Mouse (Mus musculus) MEL (cell line): ENCODE measurements around the gene Klrb1. TPM values are rescaled to one million over a fixed set of nuclear protein-coding genes. Genes with fewer than 3 reads are reported as not detected.

ENCODE experiments used
- DNase-seq: peaks from one replicate; pipeline ENCODE4 v3.0.0; 2011; ENCODE audit warnings: low read depth, low spot score
- H3K27ac ChIP-seq: 2 replicates; pipeline ENCODE4 v1.5.1; 2012; ENCODE audit warnings: low read depth, mild to moderate bottlenecking, control low read depth, low read length, moderate library complexity; ENCODE audit not compliant: control insufficient read depth
- H3K27me3 ChIP-seq, 2 experiments: fragments of 150-350 bp in 1 of 2; sonication (generic) in 1 of 2; 2 replicates each; pipeline ENCODE4 v1.6.1; 2012; ENCODE audit warnings: low read length in 2 of 2, mild to moderate bottlenecking in 2 of 2, improper control_type of control experiment in 1 of 2, moderate library complexity in 1 of 2; ENCODE audit not compliant: insufficient read depth in 2 of 2, control insufficient read depth in 1 of 2
- H3K36me3 ChIP-seq, 2 experiments: 2 replicates each; pipeline ENCODE4 v1.6.1; 2012 to 2014; ENCODE audit warnings: low read length in 2 of 2, improper control_type of control experiment in 1 of 2, inconsistent platforms in 1 of 2, mild to moderate bottlenecking in 1 of 2; ENCODE audit not compliant: insufficient read depth in 2 of 2, control insufficient read depth in 1 of 2
- H3K4me1 ChIP-seq, 2 experiments: fragments of 150-350 bp in 1 of 2; sonication (generic) in 1 of 2; 2 replicates each; pipeline ENCODE4 v1.6.1; 2012; ENCODE audit warnings: low read length in 2 of 2, improper control_type of control experiment in 1 of 2, mild to moderate bottlenecking in 1 of 2; ENCODE audit not compliant: insufficient read depth in 2 of 2, control insufficient read depth in 1 of 2
- H3K4me3 ChIP-seq, 2 experiments: fragments of 150-350 bp in 1 of 2; sonication (generic) in 1 of 2; 2 replicates each; pipeline ENCODE4 v1.5.1; 2012; ENCODE audit warnings: low read depth in 2 of 2, low read length in 2 of 2, mild to moderate bottlenecking in 2 of 2, moderate library complexity in 2 of 2, control low read depth in 1 of 2, improper control_type of control experiment in 1 of 2; ENCODE audit not compliant: control insufficient read depth in 1 of 2, insufficient read depth in 1 of 2
- H3K79me2 ChIP-seq: 2 replicates; pipeline ENCODE4 v1.6.1; 2012; ENCODE audit warnings: mild to moderate bottlenecking, low read length, moderate library complexity; ENCODE audit not compliant: control insufficient read depth, poor library complexity, insufficient read depth
- H3K9ac ChIP-seq: 2 replicates; pipeline ENCODE4 v1.6.1; 2012; ENCODE audit warnings: low read depth, mild to moderate bottlenecking, control low read depth, low read length, moderate library complexity; ENCODE audit not compliant: control insufficient read depth, poor library complexity, severe bottlenecking
- H3K9me3 ChIP-seq: fragments of 150-350 bp; sonication (generic); replicated peaks from 2 replicates; pipeline ENCODE4 v1.6.1; 2012; ENCODE audit warnings: mild to moderate bottlenecking, low read length, improper control_type of control experiment, moderate library complexity; ENCODE audit not compliant: insufficient read depth
- BHLHE40 ChIP-seq: IDR thresholded peaks from 2 replicates; pipeline ENCODE4 v1.6.1; 2012; ENCODE audit warnings: low read depth, mild to moderate bottlenecking, inconsistent platforms, low read length, improper control_type of control experiment, borderline replicate concordance
- CHD1 ChIP-seq: IDR thresholded peaks from 2 replicates; pipeline ENCODE4 v1.6.1; 2012; ENCODE audit warnings: low read depth, mild to moderate bottlenecking, inconsistent platforms, low read length, improper control_type of control experiment
- CTCF ChIP-seq, 3 experiments: IDR thresholded peaks in 2 of 3; conservative IDR thresholded peaks in 1 of 3; 2 replicates each; pipeline ENCODE4 v1.5.1; 2011 to 2012; ENCODE audit warnings: low read length in 3 of 3, low read depth in 2 of 3, mild to moderate bottlenecking in 2 of 3, improper control_type of control experiment in 1 of 3, inconsistent platforms in 1 of 3, mixed read lengths in 1 of 3, moderate library complexity in 1 of 3; ENCODE audit not compliant: control insufficient read depth in 1 of 3, insufficient read depth in 1 of 3, poor library complexity in 1 of 3, severe bottlenecking in 1 of 3
- ELF1 ChIP-seq: IDR thresholded peaks from 2 replicates; pipeline ENCODE4 v1.6.1; 2014; ENCODE audit warnings: low read depth, mild to moderate bottlenecking, inconsistent platforms, low read length, improper control_type of control experiment, moderate library complexity
- ETS1 ChIP-seq: IDR thresholded peaks from 2 replicates; pipeline ENCODE4 v1.6.1; 2012; ENCODE audit warnings: low read depth, mild to moderate bottlenecking, inconsistent platforms, low read length, improper control_type of control experiment, moderate library complexity
- GATA1 ChIP-seq: IDR thresholded peaks from 2 replicates; pipeline ENCODE4 v1.6.1; 2011; ENCODE audit warnings: low read depth, low read length, improper control_type of control experiment
- HCFC1 ChIP-seq: IDR thresholded peaks from 2 replicates; pipeline ENCODE4 v1.6.1; 2012; ENCODE audit warnings: low read depth, mild to moderate bottlenecking, inconsistent platforms, low read length, improper control_type of control experiment, moderate library complexity
- JUND ChIP-seq: IDR thresholded peaks from 2 replicates; pipeline ENCODE4 v1.6.1; 2011; ENCODE audit warnings: low read depth, mild to moderate bottlenecking, improper control_type of control experiment, low read length
- MAX ChIP-seq: IDR thresholded peaks from 2 replicates; pipeline ENCODE4 v1.6.1; 2011; ENCODE audit warnings: low read length, improper control_type of control experiment
- MAZ ChIP-seq: IDR thresholded peaks from 2 replicates; pipeline ENCODE4 v1.6.1; 2012; ENCODE audit warnings: low read depth, mild to moderate bottlenecking, inconsistent platforms, low read length, improper control_type of control experiment
- MEF2A ChIP-seq: IDR thresholded peaks from 2 replicates; pipeline ENCODE4 v1.6.1; 2014; ENCODE audit warnings: low read depth, mild to moderate bottlenecking, inconsistent platforms, low read length, improper control_type of control experiment; ENCODE audit not compliant: poor library complexity, insufficient replicate concordance, severe bottlenecking; ENCODE audit errors: extremely low read depth
- MYB ChIP-seq: IDR thresholded peaks from 2 replicates; pipeline ENCODE4 v1.6.1; 2011; ENCODE audit warnings: mild to moderate bottlenecking, low read depth, low read length, improper control_type of control experiment
- MYC ChIP-seq: IDR thresholded peaks from 2 replicates; pipeline ENCODE4 v1.6.1; 2011; ENCODE audit warnings: low read depth, mild to moderate bottlenecking, low read length, improper control_type of control experiment, moderate library complexity
- NELFE ChIP-seq: IDR thresholded peaks from 2 replicates; pipeline ENCODE4 v1.6.1; 2011; ENCODE audit warnings: low read depth, low read length, improper control_type of control experiment
- NRF1 ChIP-seq: IDR thresholded peaks from 2 replicates; pipeline ENCODE4 v1.6.1; 2014; ENCODE audit warnings: low read depth, mild to moderate bottlenecking, inconsistent platforms, low read length, improper control_type of control experiment, moderate library complexity; ENCODE audit not compliant: poor library complexity, insufficient read depth, severe bottlenecking
- POLR2A ChIP-seq, 2 experiments: IDR thresholded peaks; 2 replicates each; pipeline ENCODE4 v1.6.1; 2011 to 2012; ENCODE audit warnings: low read length in 2 of 2, mild to moderate bottlenecking in 2 of 2, control low read depth in 1 of 2, improper control_type of control experiment in 1 of 2, low read depth in 1 of 2, moderate library complexity in 1 of 2; ENCODE audit not compliant: control insufficient read depth in 1 of 2, insufficient read depth in 1 of 2, poor library complexity in 1 of 2
- POLR2AphosphoS5 ChIP-seq: IDR thresholded peaks from 2 replicates; pipeline ENCODE4 v1.6.1; 2012; ENCODE audit warnings: low read depth, borderline replicate concordance, mild to moderate bottlenecking, inconsistent platforms, low read length, moderate library complexity, mixed read lengths
- RAD21 ChIP-seq: IDR thresholded peaks from 2 replicates; pipeline ENCODE4 v1.6.1; 2011; ENCODE audit warnings: mild to moderate bottlenecking, low read depth, low read length, improper control_type of control experiment
- RCOR1 ChIP-seq: IDR thresholded peaks from 2 replicates; pipeline ENCODE4 v1.6.1; 2012; ENCODE audit warnings: low read depth, mild to moderate bottlenecking, inconsistent platforms, low read length, improper control_type of control experiment
- SIN3A ChIP-seq: IDR thresholded peaks from 2 replicates; pipeline ENCODE4 v1.6.1; 2012; ENCODE audit warnings: low read length, improper control_type of control experiment, inconsistent platforms
- TAL1 ChIP-seq: IDR thresholded peaks from 2 replicates; pipeline ENCODE4 v1.6.1; 2012; ENCODE audit warnings: mild to moderate bottlenecking, inconsistent platforms, low read length, moderate library complexity, mixed read lengths
- TBP ChIP-seq: IDR thresholded peaks from 2 replicates; pipeline ENCODE4 v1.8.0; 2011; ENCODE audit warnings: low read depth, low read length, improper control_type of control experiment
- TCF12 ChIP-seq: IDR thresholded peaks from 2 replicates; pipeline ENCODE4 v1.6.1; 2014; ENCODE audit warnings: low read depth, mild to moderate bottlenecking, inconsistent platforms, low read length, improper control_type of control experiment, moderate library complexity
- USF2 ChIP-seq, 2 experiments: IDR thresholded peaks; 2 replicates each; pipeline ENCODE4 v1.6.1; 2011 to 2012; ENCODE audit warnings: improper control_type of control experiment in 2 of 2, low read length in 2 of 2, borderline replicate concordance in 1 of 2, inconsistent platforms in 1 of 2, low read depth in 1 of 2, mild to moderate bottlenecking in 1 of 2; ENCODE audit not compliant: insufficient read depth in 1 of 2
- ZMIZ1 ChIP-seq: IDR thresholded peaks from 2 replicates; pipeline ENCODE4 v1.6.1; 2012; ENCODE audit warnings: low read depth, mild to moderate bottlenecking, inconsistent platforms, low read length, improper control_type of control experiment, moderate library complexity
- polyA plus RNA-seq, 2 experiments: library from polyadenylated mRNA; stranded (reverse) in 1 of 2; unstranded in 1 of 2; fragments of >175 nt in 1 of 2; fragments of >200 nt in 1 of 2; gene quantifications; 2 replicates each; pipeline versions ENCODE4 v1.2.1 to v1.2.4; 2012; ENCODE audit warnings: low replicate concordance in 2 of 2, low read depth in 1 of 2; ENCODE audit not compliant: insufficient read length in 2 of 2, insufficient read depth in 1 of 2, missing spikeins in 1 of 2
- total RNA-seq: library from RNA; depleted of rRNA; stranded (reverse); fragments of 300-350 nt; gene quantifications from 2 replicates; pipeline ENCODE4 v1.2.3, GENCODE M21; 2012; rRNA removed

Gene Klrb1
- total RNA-seq: not detected in 2 replicates
- polyA plus RNA-seq: not detected

- Histone ChIP-seq H3K9me3 (no peaks in the 10 kb centered on the region), H3K27ac (no peak within 1 kb of the TSS), H3K27me3 (no peaks in the 10 kb centered on the region), H3K36me3 (no peaks in the 10 kb centered on the region), H3K4me1 (no peaks in the 10 kb centered on the region), H3K79me2 (no peaks in the 10 kb centered on the region), H3K9ac (no peak within 1 kb of the TSS), H3K4me3 (no peak within 1 kb of the TSS)
- no peak for TF ChIP-seq NELFE
- no peak for TF ChIP-seq CHD1
- no peak for TF ChIP-seq JUND
- no peak for TF ChIP-seq TCF12
- no peak for TF ChIP-seq MYC
- TF ChIP-seq ELF1: no peak
- TF ChIP-seq BHLHE40: no peak
- TF ChIP-seq SIN3A: no peak
- no peak for TF ChIP-seq TAL1
- no peak for TF ChIP-seq POLR2AphosphoS5
- no peak for TF ChIP-seq POLR2A (IDR thresholded peaks at IDR 0.05; ENCODE audit: control insufficient read depth in 1 of 2, insufficient read depth in 1 of 2, low read depth in 1 of 2, low read length in 2 of 2, poor library complexity in 1 of 2)
- TF ChIP-seq TBP: no peak
- no peak for TF ChIP-seq MAX
- no peak for TF ChIP-seq CTCF (IDR thresholded peaks at IDR 0.05 in 2 of 3, conservative IDR thresholded peaks at IDR 0.05 in 1 of 3; ENCODE audit: control insufficient read depth in 1 of 3, insufficient read depth in 1 of 3, low read depth in 2 of 3, low read length in 3 of 3, poor library complexity in 1 of 3, severe bottlenecking in 1 of 3)
- no peak for TF ChIP-seq GATA1
- no peak for TF ChIP-seq RCOR1
- TF ChIP-seq MAZ: no peak
- no peak for TF ChIP-seq ETS1
- DNase-seq: no peak
Measured at GRCm38 (mm10) chr6:128722959-128723358, at the start of gene Klrb1. Klrb1 (minus strand) TSS chr6:128723059.

- Histone ChIP-seq H3K36me3 (peaks cover 0 to 3% of the 10 kb centered on the region in 2 experiments; a peak in 1 of 4 replicates), H3K9ac (no peak overlapping the region), H3K27ac (no peak overlapping the region), H3K9me3 (no peaks in the 10 kb centered on the region), H3K79me2 (no peaks in the 10 kb centered on the region), H3K4me3 (no peak overlapping the region), H3K27me3 (no peaks in the 10 kb centered on the region), H3K4me1 (peaks cover 0 to 5% of the 10 kb centered on the region in 2 experiments; a peak in 2 of 4 replicates)
- TF ChIP-seq TCF12 (no peak), USF2 (IDR thresholded peaks at IDR 0.05; ENCODE audit: borderline replicate concordance in 1 of 2, insufficient read depth in 1 of 2, low read depth in 1 of 2, low read length in 2 of 2) (no peak), HCFC1 (no peak), MEF2A (no peak), MYB (no peak), NRF1 (no peak), CTCF (IDR thresholded peaks at IDR 0.05 in 2 of 3, conservative IDR thresholded peaks at IDR 0.05 in 1 of 3; ENCODE audit: control insufficient read depth in 1 of 3, insufficient read depth in 1 of 3, low read depth in 2 of 3, low read length in 3 of 3, poor library complexity in 1 of 3, severe bottlenecking in 1 of 3) (no peak), RAD21 (no peak), ZMIZ1 (no peak), MYC (no peak), TBP (no peak), ETS1 (no peak), CHD1 (no peak), MAZ (no peak)
- no peak for DNase-seq
Measured at GRCm38 (mm10) chr6:128769481-128770253, 46.8 kb upstream of the Klrb1 start.
